ENCODE assay signal across 15 mouse cellular contexts in the genomic region with DNA sequence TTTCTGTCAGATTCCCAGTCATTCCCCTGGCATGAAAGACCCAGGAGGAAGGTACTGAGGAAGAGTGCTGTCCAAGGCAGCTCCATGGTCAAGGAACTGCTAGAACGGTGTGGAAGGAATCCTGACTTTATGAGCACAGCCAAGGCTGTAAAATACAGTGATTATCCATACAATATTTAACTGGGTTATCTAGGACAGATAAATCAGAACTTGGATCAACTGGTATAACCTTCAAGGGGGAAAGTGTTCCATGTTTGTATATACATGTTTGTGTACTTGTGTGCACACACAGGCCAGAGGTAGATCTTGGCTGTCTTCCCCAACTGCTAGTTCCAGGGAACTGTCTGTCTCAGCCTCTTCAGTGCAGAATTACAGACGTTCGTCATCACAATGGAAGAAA. TPM values are rescaled to one million over a fixed set of nuclear protein-coding genes. Genes with fewer than 3 reads are reported as not detected.
"Had no signal": no experiment of that assay in that cellular context is flagged by ENCODE, and none has a peak within 500 bp of the region (broad histone marks: within the 10 kb centered on the region; RNA-seq: fewer than 3 reads in every experiment).

A gene (minus strand): TSS at position 101 of the 400 bp plus-strand sequence.

- ATAC-seq: hindbrain, postnatal 0 days; midbrain, embryonic 15.5 days had no signal

- H3K9ac ChIP-seq: hindbrain, embryonic 13.5 days; limb, embryonic 15.5 days; liver, embryonic 14.5 days; midbrain, embryonic 15.5 days; neural tube, embryonic 12.5 days had no signal

- H3K4me1 ChIP-seq: hindbrain, embryonic 13.5 days; limb, embryonic 15.5 days; midbrain, embryonic 10.5 days; midbrain, embryonic 15.5 days; neural tube, embryonic 12.5 days had no signal

- H3K36me3 ChIP-seq: midbrain, embryonic 15.5 days had no signal

- DNase-seq: kidney, adult 8-10 months; kidney, postnatal 25 days; lung, adult 18-20 months; lung, postnatal 10 days; lung, postnatal 4 days; thymus, postnatal 36 days had no signal

- H3K27ac ChIP-seq: hindbrain, embryonic 13.5 days; hindbrain, postnatal 0 days; left cerebral cortex, adult 2 months; limb, embryonic 15.5 days; liver, embryonic 14.5 days; midbrain, embryonic 10.5 days; midbrain, embryonic 15.5 days; neural tube, embryonic 12.5 days had no signal

- H3K9me3 ChIP-seq: hindbrain, embryonic 13.5 days; limb, embryonic 15.5 days; midbrain, embryonic 10.5 days; midbrain, embryonic 15.5 days; neural tube, embryonic 12.5 days had no signal

- H3K4me2 ChIP-seq: hindbrain, embryonic 13.5 days; limb, embryonic 15.5 days; midbrain, embryonic 15.5 days; neural tube, embryonic 12.5 days had no signal

- H3K4me3 ChIP-seq: hindbrain, embryonic 13.5 days; left cerebral cortex, adult 2 months; limb, embryonic 15.5 days; midbrain, embryonic 10.5 days; midbrain, embryonic 15.5 days; neural tube, embryonic 12.5 days had no signal

- H3K27me3 ChIP-seq: hindbrain, embryonic 13.5 days; limb, embryonic 15.5 days; midbrain, embryonic 15.5 days; neural tube, embryonic 12.5 days had no signal

RNA-seq across cellular contexts. Expression of the gene that starts here (rescaled TPM):
- total RNA-seq: monocyte, adult 5-6 weeks had no signal
